Mouse (Mus musculus): Measurements from ENCODE around the gene Garem2.

Gene Garem2

GRCm38 (mm10) chr5:30154474-30155394 lies 49.8 kb downstream of the Garem2 start, which contains the start of the genes Hadha and Hadhb:
Hadha (minus strand) TSS chr5:30155162.
Hadhb (plus strand) TSS chr5:30155248.
- DNase-seq: peak; percentile 88 to 97

DNA sequence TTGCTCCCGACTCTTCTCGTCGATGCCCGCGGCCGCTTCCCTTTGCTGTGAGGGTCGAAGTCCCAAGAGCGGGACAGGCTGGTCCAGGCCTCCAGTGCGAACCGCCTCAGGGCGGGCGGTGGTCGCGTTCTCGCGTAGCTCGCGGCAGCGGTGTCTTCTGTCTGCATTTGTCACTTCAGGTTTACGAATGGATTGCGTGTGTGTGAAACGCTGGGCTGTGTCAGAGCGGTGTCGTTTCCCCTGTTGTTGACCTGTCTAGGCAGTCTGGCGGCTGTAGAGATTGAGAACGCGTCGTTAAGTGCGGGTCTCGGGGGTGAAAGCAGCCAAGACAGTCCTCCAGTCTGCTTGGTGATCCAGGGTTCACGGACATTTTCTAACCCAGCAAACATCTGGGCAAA lies 50.4 kb downstream of the Garem2 start:
- no peak for DNase-seq

DNA sequence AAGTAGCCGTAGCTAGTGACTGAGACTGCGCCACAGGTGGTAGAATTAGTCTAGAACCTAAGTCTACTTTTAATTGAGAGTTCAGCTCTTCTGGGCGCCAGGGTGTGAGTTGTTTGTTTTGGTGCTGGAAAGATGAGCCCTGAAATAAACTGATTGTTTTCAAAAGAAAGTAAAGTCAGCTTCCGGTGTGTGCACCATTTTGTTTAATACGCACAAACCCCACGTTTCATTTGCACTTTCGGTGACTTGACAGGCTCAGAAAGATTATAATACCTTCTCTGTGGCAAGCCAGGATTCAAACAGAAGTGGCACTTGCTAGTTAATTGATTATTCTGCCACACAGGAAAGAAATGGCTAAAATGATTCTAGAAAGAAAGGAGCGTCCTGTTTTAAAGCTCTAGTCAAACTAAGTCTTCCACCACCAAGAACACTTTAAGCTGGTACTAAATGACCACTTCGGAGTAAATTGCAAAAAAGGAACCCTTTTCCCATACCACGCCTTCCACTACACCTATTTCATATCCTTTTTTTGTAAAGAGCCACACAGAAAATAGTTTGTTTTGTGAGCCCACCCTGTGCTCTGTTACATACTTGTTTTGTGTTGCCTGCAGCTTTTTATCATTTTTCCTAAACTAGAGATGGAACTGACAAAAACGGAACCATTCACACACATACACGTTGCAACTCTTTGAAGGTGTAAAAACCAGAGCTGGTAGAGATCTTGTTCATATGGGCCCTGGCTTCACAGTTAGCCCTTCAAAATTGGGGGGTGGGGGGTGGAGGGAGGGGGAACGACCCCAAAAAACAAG lies 51.1 kb downstream of the Garem2 start:
- no peak for DNase-seq

- DNase-seq: no peak
Observed at GRCm38 (mm10) chr5:30159601-30160000, 54.6 kb downstream of the Garem2 start.

DNA sequence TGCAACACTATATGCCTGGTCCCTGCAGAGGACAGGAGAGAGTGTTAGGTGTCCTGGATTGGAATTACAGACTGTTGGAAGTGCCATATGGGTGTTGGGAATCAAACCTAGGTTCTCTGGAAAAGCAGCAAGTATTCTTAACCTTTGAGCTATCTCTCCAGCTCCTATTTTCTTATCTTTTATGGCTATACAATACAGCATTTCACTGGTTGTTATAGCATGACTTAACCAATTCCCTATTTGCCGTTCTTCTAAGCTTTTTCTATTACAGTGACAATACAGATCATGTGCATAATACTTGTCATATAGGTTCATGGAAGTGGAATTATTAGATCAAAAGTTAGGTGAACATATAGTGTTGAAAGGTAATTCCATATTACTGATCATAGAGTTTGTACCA lies 56.9 kb downstream of the Garem2 start:
- no peak for DNase-seq

GRCm38 (mm10) chr5:30162339-30162738 lies 57.4 kb downstream of the Garem2 start:
- DNase-seq: no peak

DNA sequence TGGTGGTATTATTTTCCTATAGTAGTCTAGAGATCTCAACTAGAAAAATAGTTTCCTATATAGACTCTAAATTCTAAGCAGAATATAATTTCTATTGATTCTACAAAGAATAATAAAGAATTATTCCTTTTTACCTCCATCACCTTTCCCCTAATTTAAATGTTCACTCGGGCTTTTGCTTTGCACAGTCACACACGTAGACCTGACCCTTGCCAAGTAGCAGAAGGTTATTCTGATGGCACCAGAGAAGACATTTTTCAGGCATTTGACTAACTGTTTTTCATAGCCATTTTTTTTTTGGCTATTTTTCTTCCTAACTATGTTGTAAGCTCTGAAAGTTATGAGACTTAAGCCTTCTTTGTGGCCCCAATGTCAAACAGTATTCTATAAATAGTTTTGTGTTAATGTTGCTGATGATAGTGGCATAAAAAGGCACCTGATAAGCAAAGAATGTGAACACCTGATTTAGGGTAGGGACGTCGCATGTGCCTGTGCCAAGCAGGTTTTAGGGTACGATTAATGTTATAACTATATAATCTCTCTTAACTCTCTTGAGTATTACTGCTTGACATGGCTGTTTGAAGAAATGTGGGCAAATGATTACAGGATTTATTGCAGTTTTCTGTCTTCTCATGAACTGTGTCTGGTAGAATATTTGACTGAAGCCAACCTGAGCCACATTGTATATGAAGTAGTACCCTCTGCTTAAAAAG lies 60.4 kb downstream of the Garem2 start:
- DNase-seq: no peak
